Mouse (Mus musculus): ENCODE measurements around the gene Tgm7. TPM values are rescaled to one million over a fixed set of nuclear protein-coding genes. Genes with fewer than 3 reads are reported as not detected.

Tgm7 gene
- total RNA-seq, 2 experiments from 2014 or later, result not detected

DNA sequence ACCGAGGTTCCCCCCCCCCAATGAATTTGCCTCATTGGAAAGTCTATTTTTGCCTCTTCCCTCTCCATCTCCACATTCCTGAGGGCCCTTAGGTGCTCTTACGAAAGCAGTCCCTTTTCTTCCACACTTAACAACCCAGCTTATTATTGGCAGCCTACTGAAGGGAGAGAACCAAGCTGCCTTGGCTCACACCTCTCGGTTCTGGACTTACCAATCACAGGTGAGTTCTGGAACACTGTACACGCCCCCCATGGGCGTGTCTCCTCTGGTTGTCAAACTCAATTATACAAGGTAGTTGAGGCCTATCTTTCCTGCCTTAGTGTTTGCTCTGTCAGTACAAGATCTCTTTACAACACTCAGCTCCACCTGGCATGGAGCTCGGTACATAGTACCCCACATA lies 37.7 kb downstream of the Tgm7 start:
- no peak for DNase-seq

- no peak for DNase-seq
Measured at GRCm38 (mm10) chr2:121069506-121069905, 40.1 kb downstream of the Tgm7 start.

GRCm38 (mm10) chr2:121067116-121067515 lies 42.5 kb downstream of the Tgm7 start:
- no peak for DNase-seq

DNA sequence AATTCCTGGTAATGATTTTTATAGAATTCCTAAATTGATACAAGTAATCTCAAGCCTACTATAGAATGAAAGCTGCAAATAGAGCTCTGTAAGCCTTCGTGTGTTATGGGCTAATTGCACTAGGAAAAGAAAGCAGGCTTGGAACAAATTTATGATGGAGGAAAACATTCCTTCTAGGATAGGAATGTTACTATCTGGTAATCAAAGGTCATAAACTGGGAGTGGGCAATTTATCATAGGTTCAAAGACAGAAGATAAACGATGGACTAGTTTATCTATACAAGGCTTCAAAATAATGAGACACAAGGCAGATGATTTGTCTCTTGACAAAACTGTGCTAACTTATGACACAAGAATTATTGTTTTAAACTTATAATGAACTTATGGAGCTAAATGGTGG lies 48.3 kb downstream of the Tgm7 start:
- DNase-seq, result no peak

GRCm38 (mm10) chr2:121057997-121058396 lies 51.6 kb downstream of the Tgm7 start:
- DNase-seq, result no peak

- no peak for DNase-seq
Measured at GRCm38 (mm10) chr2:121055915-121056314, 53.7 kb downstream of the Tgm7 start.

DNA sequence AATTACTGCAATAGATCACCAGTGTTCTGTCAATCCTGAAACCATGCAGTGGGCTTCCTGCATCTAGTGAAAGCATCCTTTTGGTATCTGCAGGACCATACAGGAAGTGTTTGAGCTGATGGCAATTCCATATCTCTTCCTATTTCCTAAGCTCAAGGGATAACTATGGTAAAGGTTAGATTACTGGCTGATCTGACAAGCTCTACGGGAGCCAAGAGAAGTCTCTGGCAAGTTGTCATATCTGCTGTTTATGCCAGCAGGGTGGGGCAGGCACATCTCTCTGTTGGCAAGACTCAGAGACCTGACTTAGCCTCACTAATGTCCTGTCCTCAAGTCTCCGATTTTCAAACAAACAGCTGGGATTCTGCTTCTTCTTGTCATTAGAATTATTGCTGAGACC lies 55.5 kb downstream of the Tgm7 start:
- DNase-seq, result no peak

GRCm38 (mm10) chr2:121052176-121052575 lies 57.4 kb downstream of the Tgm7 start:
- DNase-seq, result no peak

DNA sequence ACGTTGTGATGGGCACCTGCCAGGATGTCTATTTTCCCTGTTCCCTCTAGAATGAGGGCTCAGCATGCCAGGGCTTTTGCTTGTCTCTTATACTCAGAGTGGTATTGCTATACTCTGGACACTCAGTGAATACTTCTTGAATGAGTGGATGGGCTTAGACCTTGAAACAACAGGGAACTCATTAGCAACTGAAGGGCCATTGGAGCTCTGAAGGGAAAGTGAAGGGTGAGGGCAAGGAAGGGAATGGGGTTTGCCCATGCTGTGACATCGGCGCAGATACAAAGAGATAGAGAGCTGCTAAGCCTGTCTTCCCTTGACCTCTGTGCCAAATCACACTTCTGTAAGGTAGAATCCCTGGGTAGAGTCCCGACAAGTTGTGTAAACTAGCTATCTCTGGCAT lies 63.9 kb downstream of the Tgm7 start:
- no peak for DNase-seq

Other genes with a start within 250 kb of the Tgm7 start
- gene Ubr1, start 139.1 kb downstream of the Tgm7 start, total RNA-seq (2021), result 10 to 100 TPM; 20.0 to 22.0 TPM
- gene Tmem62, start 132.8 kb downstream of the Tgm7 start, total RNA-seq (2021), result 1 to 10 TPM; 2.8 to 4.0 TPM
- gene Ccndbp1, start 101.4 kb downstream of the Tgm7 start, total RNA-seq (2021), result 10 to 100 TPM; 17.3 to 19.9 TPM
- gene Epb42, start 72.7 kb downstream of the Tgm7 start, total RNA-seq (2021), result 1 to 10 TPM in 1 of 2 experiments, not detected in 1; 1.2 TPM
- gene Tgm5, start 24.0 kb downstream of the Tgm7 start, total RNA-seq (2021), result not detected
- gene Adal, start 30.6 kb upstream of the Tgm7 start, total RNA-seq (2021), result 10 to 100 TPM; 11.7 to 14.0 TPM
- gene Lcmt2, start 30.9 kb upstream of the Tgm7 start, total RNA-seq (2021), result 1 to 10 TPM; 4.0 to 5.3 TPM
- 10 to 100 TPM; 10.5 to 16.2 TPM for gene Tubgcp4, start 60.9 kb upstream of the Tgm7 start, total RNA-seq (2021)
- gene Zscan29, start 61.3 kb upstream of the Tgm7 start, total RNA-seq (2021), result 1 to 10 TPM; 4.2 to 5.2 TPM
- gene Trp53bp1, start 161.6 kb upstream of the Tgm7 start, total RNA-seq (2021), result 10 to 100 TPM; 20.4 to 26.7 TPM
- gene Map1a, start 179.8 kb upstream of the Tgm7 start, total RNA-seq (2021), result 10 to 100 TPM in 1 of 2 experiments, 1 to 10 TPM in 1; 9.3 to 11.7 TPM
- 10 to 100 TPM; 24.4 to 24.8 TPM for gene Ppip5k1, start 245.6 kb upstream of the Tgm7 start, total RNA-seq (2021)
- under 1 TPM; 0.47 to 0.72 TPM for gene Ckmt1, start 247.9 kb upstream of the Tgm7 start, total RNA-seq (2021)